Mouse (Mus musculus) neural tube, embryonic 13.5 days (tissue): Measurements from ENCODE around the gene Ccnt1. TPM values are rescaled to one million over a fixed set of nuclear protein-coding genes. Genes with fewer than 3 reads are reported as not detected.
A peak's percentile ranks its signal among the peaks of the same experiment; 100 is the strongest.

Experiments used
- ATAC-seq: fragments of 200-750 bp; cut with Nextera tagmentation; 2 replicates; pipeline ENCODE4 v1.8.0; 2017; ENCODE audit warnings: low read depth, mild to moderate bottlenecking, moderate TSS enrichment, moderate library complexity
- H3K27ac ChIP-seq: fragments of 300-500 bp; sonication (generic); replicated peaks from 2 replicates; pipeline ENCODE4 v1.5.1; 2015; ENCODE audit warnings: moderate library complexity, mild to moderate bottlenecking, inconsistent platforms
- H3K27me3 ChIP-seq: fragments of 300-500 bp; sonication (generic); 2 replicates; pipeline ENCODE4 v1.6.1; 2015; ENCODE audit warnings: mild to moderate bottlenecking, inconsistent platforms
- H3K36me3 ChIP-seq: fragments of 300-500 bp; sonication (generic); 2 replicates; pipeline ENCODE4 v1.6.1; 2015; ENCODE audit warnings: mild to moderate bottlenecking, inconsistent platforms
- H3K4me1 ChIP-seq: fragments of 300-500 bp; sonication (generic); replicated peaks from 2 replicates; pipeline ENCODE4 v1.6.1; 2015; ENCODE audit warnings: inconsistent platforms
- H3K4me2 ChIP-seq: fragments of 300-500 bp; sonication (generic); 2 replicates; pipeline ENCODE4 v1.6.1; 2015; ENCODE audit warnings: inconsistent platforms, mild to moderate bottlenecking, moderate library complexity
- H3K4me3 ChIP-seq: fragments of 300-500 bp; sonication (generic); 2 replicates; pipeline ENCODE4 v1.5.1; 2015; ENCODE audit warnings: mild to moderate bottlenecking, inconsistent platforms
- H3K9ac ChIP-seq: fragments of 300-500 bp; sonication (generic); 2 replicates; pipeline ENCODE4 v1.6.1; 2015; ENCODE audit warnings: moderate library complexity, mild to moderate bottlenecking, inconsistent platforms
- H3K9me3 ChIP-seq: fragments of 300-500 bp; sonication (generic); 2 replicates; pipeline ENCODE4 v1.6.1; 2016; ENCODE audit warnings: inconsistent platforms
- WGBS: fragments of 180-500 bp; shearing (Covaris S2); methylation state at CpG from one replicate; pipeline ENCODE4 v1.1.7; 2015; 5-methylcytosine and 5-hydroxymethylcytosine counted together
- polyA plus RNA-seq: library from polyadenylated mRNA; unstranded; fragments of >200 nt; fragmentation: Nextera tagmentation; extraction: Ambion mirVana; gene quantifications from 2 replicates; pipeline ENCODE4 v1.2.1, GENCODE M21; 2015

The Ccnt1 gene
- 68.7 and 76.3 TPM in 2 replicates for polyA plus RNA-seq

GRCm38 (mm10) chr15:98570873-98571538, at the start of gene Ccnt1, which contains the start of gene 4930415O20Rik:
TSS of gene Ccnt1 (minus strand) at chr15:98570923.
TSS of gene 4930415O20Rik (plus strand) at chr15:98571004.
- Histone ChIP-seq H3K27me3 (no peaks in the 10 kb centered on the region), H3K9ac (no peak within 1 kb of the TSS), H3K27ac (no peak within 1 kb of the TSS), H3K4me1 (peaks cover 20% of the 10 kb centered on the region), H3K4me3 (no peak within 1 kb of the TSS), H3K9me3 (no peaks in the 10 kb centered on the region), H3K36me3 (no peaks in the 10 kb centered on the region), H3K4me2 (no peak within 1 kb of the TSS)
- no peak for ATAC-seq
- WGBS = 83% methylated on average over 10 of the region's 10 CpGs

- 0 out of 2 replicates have a peak overlapping the region, but pooled peaks have one; percentile 34 for H3K9ac ChIP-seq
- no peak overlapping the region for H3K27ac ChIP-seq
- ATAC-seq = peak; percentile 55; the same call in 1 of the 2 replicates
- peaks cover 10% of the 10 kb centered on the region for H3K27me3 ChIP-seq
- WGBS = 1% methylated on average over 12 of the region's 12 CpGs
- H3K9me3 ChIP-seq = no peaks in the 10 kb centered on the region
- no peak overlapping the region for H3K4me3 ChIP-seq
- no peak overlapping the region for H3K4me2 ChIP-seq
- H3K36me3 ChIP-seq = no peaks in the 10 kb centered on the region
- peaks cover 10% of the 10 kb centered on the region for H3K4me1 ChIP-seq
Observed at GRCm38 (mm10) chr15:98617176-98617537, 46.4 kb upstream of the Ccnt1 start.

DNA sequence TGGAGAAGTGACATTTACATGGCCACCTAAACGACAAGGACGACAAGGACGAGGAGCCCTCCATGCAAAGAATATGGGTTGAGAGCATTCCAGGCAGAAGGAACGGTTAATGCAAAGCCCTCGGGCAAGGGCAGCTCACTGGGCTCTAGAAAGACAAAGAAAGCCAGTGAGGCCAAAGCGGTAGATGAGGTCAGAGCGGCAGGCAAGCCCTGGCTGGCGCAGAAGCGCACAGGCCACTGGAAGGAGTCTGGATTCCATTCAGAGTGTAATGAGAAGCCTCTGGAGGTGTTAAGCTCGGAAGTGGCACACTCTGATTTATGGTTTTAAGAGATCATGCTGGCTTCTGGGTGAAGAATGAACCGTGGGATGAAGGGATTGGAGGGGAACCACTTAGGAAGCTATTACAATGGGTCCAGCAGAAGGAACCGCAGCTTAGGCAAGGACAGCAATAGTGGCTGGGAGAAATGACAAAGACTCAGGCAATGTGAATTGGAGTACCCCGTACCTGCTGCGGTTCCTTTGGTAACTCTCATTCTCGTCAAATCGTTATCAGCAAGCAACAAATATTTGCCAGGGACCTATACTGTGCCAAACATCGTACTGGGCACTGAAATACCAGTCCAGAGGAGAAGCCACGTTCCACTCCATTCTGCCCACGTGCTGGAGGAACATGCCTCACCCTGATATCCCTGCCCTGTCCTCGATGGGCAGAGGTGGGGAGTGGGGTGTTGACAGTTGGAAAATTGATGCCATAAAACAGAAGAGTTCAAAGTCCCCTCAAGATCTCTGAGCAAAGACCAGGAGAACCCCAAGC, 45.8 kb upstream of the Ccnt1 start:
- Histone ChIP-seq H3K27me3 (peaks cover 10% of the 10 kb centered on the region), H3K27ac (no peak overlapping the region), H3K4me3 (no peak overlapping the region), H3K4me2 (no peak overlapping the region), H3K4me1 (peaks cover 10% of the 10 kb centered on the region), H3K36me3 (no peaks in the 10 kb centered on the region), H3K9me3 (no peaks in the 10 kb centered on the region), H3K9ac (no peak overlapping the region)
- 35% methylated on average over 20 of the region's 20 CpGs for WGBS
- ATAC-seq = no peak

DNA sequence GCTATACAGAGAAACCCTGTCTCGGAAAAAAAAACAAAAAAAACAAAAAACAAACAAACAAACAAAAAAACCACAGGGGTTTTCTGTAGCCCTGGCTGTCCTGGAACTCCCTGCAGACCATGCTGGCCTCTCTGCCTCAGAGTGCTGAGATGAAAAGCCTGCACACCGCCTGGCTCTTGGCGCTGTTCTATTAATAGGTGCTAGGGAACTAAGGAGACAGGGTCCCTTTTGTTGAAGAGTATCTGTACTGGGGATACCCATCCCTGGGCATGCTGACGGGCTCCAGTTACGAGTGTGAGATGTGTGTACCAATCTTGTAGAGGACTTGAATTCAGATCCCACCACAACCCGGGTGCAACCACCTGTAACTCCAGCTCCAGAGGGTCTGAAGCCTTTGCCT, 45.0 kb upstream of the Ccnt1 start:
- ATAC-seq = no peak
- no peaks in the 10 kb centered on the region for H3K36me3 ChIP-seq
- peaks cover 10% of the 10 kb centered on the region for H3K27me3 ChIP-seq
- H3K4me1 ChIP-seq = peaks cover 10% of the 10 kb centered on the region
- H3K9me3 ChIP-seq = no peaks in the 10 kb centered on the region
- H3K4me2 ChIP-seq = no peak overlapping the region
- H3K4me3 ChIP-seq = no peak overlapping the region
- H3K9ac ChIP-seq = no peak overlapping the region
- 67% methylated on average over 6 of the region's 6 CpGs for WGBS
- H3K27ac ChIP-seq = no peak overlapping the region

GRCm38 (mm10) chr15:98614971-98615370, 44.2 kb upstream of the Ccnt1 start:
- Histone ChIP-seq H3K9me3 (no peaks in the 10 kb centered on the region), H3K4me3 (no peak overlapping the region), H3K9ac (no peak overlapping the region), H3K4me1 (peaks cover 16% of the 10 kb centered on the region), H3K4me2 (no peak overlapping the region), H3K36me3 (no peaks in the 10 kb centered on the region), H3K27me3 (peaks cover 8% of the 10 kb centered on the region; the same call in 1 of the 2 replicates), H3K27ac (no peak overlapping the region)
- no peak for ATAC-seq
- WGBS = 53% methylated on average over 6 of the region's 6 CpGs

DNA sequence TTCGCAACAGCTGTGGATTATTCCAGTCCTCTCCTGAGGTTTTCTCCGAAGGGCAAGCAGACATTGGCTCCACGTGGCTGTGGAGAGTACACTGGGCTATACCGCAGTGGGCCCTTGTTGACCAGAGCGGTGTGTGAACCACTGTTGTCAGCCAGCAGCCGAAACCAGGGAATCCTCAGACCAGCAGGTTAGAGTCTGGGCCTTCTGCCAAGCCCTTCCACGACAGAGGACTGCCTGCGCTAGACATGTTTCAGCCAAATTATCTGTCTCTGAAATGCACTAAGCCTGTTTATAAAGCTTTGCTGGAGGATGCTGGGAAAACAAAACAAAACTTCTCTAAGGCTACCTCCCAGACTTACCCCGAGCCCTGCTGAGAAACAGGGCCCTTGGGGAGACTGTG, 43.8 kb upstream of the Ccnt1 start:
- peak overlapping the region; percentile 46; the same call in 1 of the 2 replicates for H3K27ac ChIP-seq
- no peak for ATAC-seq
- H3K4me2 ChIP-seq = no peak overlapping the region

GRCm38 (mm10) chr15:98612229-98612628, 41.5 kb upstream of the Ccnt1 start:
- Histone ChIP-seq H3K9ac (no peak overlapping the region), H3K4me2 (no peak overlapping the region), H3K9me3 (no peaks in the 10 kb centered on the region), H3K4me3 (no peak overlapping the region), H3K27me3 (no peaks in the 10 kb centered on the region), H3K27ac (no peak overlapping the region), H3K36me3 (no peaks in the 10 kb centered on the region), H3K4me1 (peaks cover 36% of the 10 kb centered on the region)
- ATAC-seq = no peak
- WGBS = 95% methylated on average over 3 of the region's 3 CpGs

More for the DNA sequence above, 43.8 kb upstream of the Ccnt1 start:
- Histone ChIP-seq H3K27me3 (peaks cover 8% of the 10 kb centered on the region; the same call in 1 of the 2 replicates), H3K9ac (no peak overlapping the region), H3K4me3 (no peak overlapping the region), H3K9me3 (no peaks in the 10 kb centered on the region), H3K36me3 (no peaks in the 10 kb centered on the region), H3K4me1 (peaks cover 20% of the 10 kb centered on the region)
- 47% methylated on average over 9 of the region's 9 CpGs for WGBS

DNA sequence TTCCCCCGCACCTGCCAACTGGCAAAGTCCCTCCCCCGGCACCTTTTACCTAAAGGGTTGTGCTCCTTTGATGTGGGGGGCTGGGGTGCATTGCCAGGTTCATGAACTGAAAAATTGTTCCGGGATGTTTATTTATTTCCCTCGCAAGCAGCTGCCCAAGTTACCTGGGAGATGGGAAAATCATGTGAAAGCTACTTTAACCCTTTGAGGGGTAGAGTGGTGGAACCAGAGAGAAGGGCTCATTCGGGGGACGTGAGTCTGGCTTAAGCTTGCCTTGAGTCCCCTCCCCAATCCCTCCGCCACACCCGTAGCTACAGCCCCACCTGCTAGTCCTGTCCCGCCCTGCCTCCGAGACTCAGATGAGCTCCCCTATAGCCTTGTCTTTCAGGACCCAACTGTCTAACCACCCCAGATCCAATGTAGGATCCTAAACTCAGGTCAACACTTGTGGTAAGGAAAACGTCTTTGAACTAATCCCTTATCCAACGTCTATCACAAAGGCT, 39.5 kb upstream of the Ccnt1 start:
- peak overlapping the region; percentile 90 for H3K9ac ChIP-seq
- peak overlapping the region; percentile 77 for H3K4me3 ChIP-seq
- WGBS = 4% methylated on average over 12 of the region's 12 CpGs
- peak overlapping the region; percentile 92 for H3K27ac ChIP-seq
- no peaks in the 10 kb centered on the region for H3K36me3 ChIP-seq
- peak overlapping the region; percentile 81 for H3K4me2 ChIP-seq
- H3K9me3 ChIP-seq = no peaks in the 10 kb centered on the region
- no peak for ATAC-seq
- peaks cover 48% of the 10 kb centered on the region for H3K4me1 ChIP-seq
- no peaks in the 10 kb centered on the region for H3K27me3 ChIP-seq

DNA sequence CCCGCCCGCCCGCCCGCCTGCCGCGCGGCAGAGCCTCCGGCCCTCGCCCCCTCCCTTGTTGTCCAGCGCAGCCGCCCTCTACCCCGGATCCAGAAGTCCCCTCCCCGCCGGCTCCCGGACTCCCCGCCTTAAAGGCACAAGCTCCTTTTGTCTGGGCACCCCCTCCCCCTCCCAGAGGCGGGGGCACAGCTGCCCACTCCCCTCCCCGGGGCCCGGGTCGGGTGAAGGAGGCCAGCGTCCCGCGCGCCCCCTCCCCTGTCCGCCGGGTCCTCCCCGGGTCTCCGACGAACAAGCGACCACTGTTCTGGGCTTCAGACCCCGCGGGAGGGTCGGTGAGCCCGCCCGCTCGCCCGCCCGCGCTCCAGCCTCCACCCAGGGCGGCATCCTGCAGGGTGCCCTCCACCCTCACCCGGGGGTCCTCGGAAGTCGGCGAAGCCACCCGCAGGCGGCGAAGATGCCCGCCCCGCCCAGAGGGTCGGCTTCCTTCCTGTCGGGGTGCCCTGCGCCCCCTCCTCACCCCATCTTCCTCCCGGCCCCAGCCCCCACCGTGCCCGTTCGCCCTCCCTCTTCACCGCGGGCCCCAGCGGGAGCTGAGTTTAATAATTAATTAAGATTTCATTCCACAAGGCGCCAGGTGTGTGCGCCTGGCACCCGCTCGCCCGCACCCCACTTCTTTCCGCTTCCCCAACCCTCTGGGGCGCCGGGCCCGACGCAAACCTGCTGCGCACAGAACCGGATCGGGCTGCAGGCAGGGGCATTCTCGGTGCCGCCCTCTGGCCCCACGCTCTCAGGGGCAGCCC, 38.8 kb upstream of the Ccnt1 start, which contains the start of gene Adcy6:
Gene Adcy6, minus strand, starts transcription at position 746 of the 800 bp plus-strand sequence.
- WGBS = 0% methylated on average over 42 of the region's 75 CpGs
- Histone ChIP-seq H3K4me1 (peaks cover 45% of the 10 kb centered on the region), H3K27me3 (no peaks in the 10 kb centered on the region), H3K9ac (peak within 1 kb of the TSS; percentile 90), H3K4me2 (peak within 1 kb of the TSS; percentile 81), H3K27ac (peak within 1 kb of the TSS; percentile 92), H3K4me3 (peak within 1 kb of the TSS; percentile 77), H3K36me3 (peaks cover 2% of the 10 kb centered on the region; the same call in 1 of the 2 replicates), H3K9me3 (no peaks in the 10 kb centered on the region)
- peak; percentile 82 for ATAC-seq

DNA sequence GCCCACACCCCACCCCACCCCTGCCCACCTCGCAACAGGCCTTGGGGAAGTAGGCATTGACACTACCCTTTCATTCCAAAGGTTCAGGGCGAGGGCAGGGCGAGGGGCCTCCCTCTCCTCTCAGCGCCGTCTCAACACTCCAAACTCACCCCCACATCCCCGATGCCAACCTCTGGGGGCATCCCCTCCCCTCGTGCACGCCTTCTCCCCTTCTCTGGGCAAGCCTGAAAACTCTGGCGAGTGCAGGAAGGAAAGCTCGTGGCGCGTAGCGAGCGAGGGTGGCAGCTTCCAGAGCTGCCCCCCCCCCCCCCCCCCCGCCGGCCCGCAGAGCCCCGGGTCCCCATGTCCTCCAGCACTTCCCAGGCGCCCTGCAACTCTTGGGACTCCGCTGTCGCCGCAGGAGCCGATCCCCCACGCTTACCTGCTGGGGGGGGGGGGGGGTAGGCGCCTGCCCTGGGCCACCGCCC, 38.1 kb upstream of the Ccnt1 start:
- H3K4me2 ChIP-seq = peak overlapping the region; percentile 81
- no peaks in the 10 kb centered on the region for H3K9me3 ChIP-seq
- H3K27ac ChIP-seq = peak overlapping the region; percentile 92
- peaks cover 41% of the 10 kb centered on the region for H3K4me1 ChIP-seq
- 0% methylated on average over 8 of the region's 26 CpGs for WGBS
- no peaks in the 10 kb centered on the region for H3K27me3 ChIP-seq
- peak overlapping the region; percentile 90 for H3K9ac ChIP-seq
- peak; percentile 40 for ATAC-seq
- peaks cover 9% of the 10 kb centered on the region for H3K36me3 ChIP-seq
- peak overlapping the region; percentile 77 for H3K4me3 ChIP-seq

DNA sequence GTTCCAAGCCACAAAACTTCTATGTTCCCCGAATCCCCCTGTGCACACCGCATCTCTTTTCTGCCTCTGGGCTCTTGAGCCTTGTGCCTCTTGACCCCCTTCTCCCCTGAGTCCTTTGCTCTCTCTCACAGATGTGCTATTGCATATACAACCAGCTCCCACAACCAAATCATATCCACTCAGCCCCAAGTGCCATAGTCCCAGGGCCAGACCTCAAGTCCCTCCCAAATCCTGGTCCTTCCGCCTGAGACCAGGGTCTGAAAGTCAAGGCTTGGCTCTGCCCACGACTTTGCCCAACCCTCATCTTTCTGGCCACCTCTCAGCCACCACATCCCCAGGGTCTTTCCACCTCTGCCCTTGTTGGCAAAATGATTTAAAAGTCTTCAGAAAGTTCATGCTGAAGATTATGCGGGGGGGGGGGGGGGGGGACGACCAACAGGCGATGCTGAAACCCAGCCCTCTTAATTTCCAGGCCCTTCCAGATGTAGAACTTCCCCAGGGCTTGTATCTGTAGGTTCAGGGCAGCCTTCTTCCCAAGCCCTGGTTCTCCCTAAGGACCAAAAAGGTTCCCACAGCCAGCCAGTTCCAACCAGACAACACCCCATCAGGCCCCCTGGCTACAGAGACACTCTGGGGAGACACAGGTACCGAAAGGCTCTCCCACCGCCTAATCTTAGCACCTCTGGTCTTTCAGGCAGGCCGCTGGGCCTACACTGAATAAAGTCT, 37.5 kb upstream of the Ccnt1 start:
- H3K9ac ChIP-seq = peak overlapping the region; percentile 90
- no peaks in the 10 kb centered on the region for H3K27me3 ChIP-seq
- no peak; the same call in none of the 2 replicates for ATAC-seq
- H3K36me3 ChIP-seq = peaks cover 15% of the 10 kb centered on the region
- WGBS = 11% methylated on average over 9 of the region's 10 CpGs
- H3K4me1 ChIP-seq = peaks cover 47% of the 10 kb centered on the region
- H3K4me3 ChIP-seq = peak overlapping the region; percentile 77
- H3K9me3 ChIP-seq = no peaks in the 10 kb centered on the region
- peak overlapping the region; percentile 81 for H3K4me2 ChIP-seq
- H3K27ac ChIP-seq = peak overlapping the region; percentile 92
